Mouse (Mus musculus) heart, postnatal 0 days (tissue): ENCODE data around the gene Crat.

Source experiments
- CTCF ChIP-seq: IDR thresholded peaks from 2 replicates; pipeline ENCODE4 v1.5.1; 2016; ENCODE audit warnings: antibody characterized with exemption, control low read depth, low read depth
- EP300 ChIP-seq: IDR thresholded peaks from 2 replicates; pipeline ENCODE4 v1.6.1; 2016; ENCODE audit warnings: antibody characterized with exemption, low read depth

GRCm38 (mm10) chr2:30413038-30413973 lies 2.3 kb downstream of the Crat start:
- TF ChIP-seq CTCF (no peak), EP300 (no peak)
